Mouse (Mus musculus): ENCODE results near the gene Tbx19. TPM values are rescaled to one million over a fixed set of nuclear protein-coding genes. Genes with fewer than 3 reads are reported as not detected.

The Tbx19 gene
- total RNA-seq (2021), result not detected

GRCm38 (mm10) chr1:165160723-165161405, at the start of gene Tbx19:
Gene Tbx19 (minus strand): TSS chr1:165160773.
- intact Hi-C loops (cut with DNase I), result no loop called here
- DNase-seq, result no peak

- intact Hi-C loops (cut with DNase I), result no loop called here
- no peak for DNase-seq
Measured at GRCm38 (mm10) chr1:165205591-165205990, 45.0 kb upstream of the Tbx19 start.

- no peak for DNase-seq
- intact Hi-C loops (cut with DNase I), result no loop called here
Measured at GRCm38 (mm10) chr1:165203488-165204035, 43.0 kb upstream of the Tbx19 start.

GRCm38 (mm10) chr1:165201445-165202012, 41.0 kb upstream of the Tbx19 start:
- intact Hi-C loops (cut with DNase I), result no loop called here
- no peak for DNase-seq

- intact Hi-C loops (cut with DNase I), result no loop called here
- no peak for DNase-seq
Measured at GRCm38 (mm10) chr1:165200748-165201147, 40.2 kb upstream of the Tbx19 start.

GRCm38 (mm10) chr1:165199639-165200038, 39.1 kb upstream of the Tbx19 start:
- intact Hi-C loops (cut with DNase I), result no loop called here
- no peak for DNase-seq

GRCm38 (mm10) chr1:165198951-165199350, 38.4 kb upstream of the Tbx19 start:
- intact Hi-C loops (cut with DNase I), result no loop called here

GRCm38 (mm10) chr1:165197875-165198274, 37.3 kb upstream of the Tbx19 start:
- intact Hi-C loops (cut with DNase I), result no loop called here
- DNase-seq, result no peak

More at GRCm38 (mm10) chr1:165198951-165199350, 38.4 kb upstream of the Tbx19 start:
- no peak for DNase-seq

- no peak for DNase-seq
- intact Hi-C loops (cut with DNase I), result loop anchor here (2.0 kb wide), 1 partner anchor 43 kb away; no protein-coding TSS in a partner anchor
Measured at GRCm38 (mm10) chr1:165195396-165195960, 34.9 kb upstream of the Tbx19 start.

- DNase-seq, result no peak
- intact Hi-C loops (cut with DNase I), result loop anchor here (2.0 to 5.0 kb wide), 2 partner anchors 44 to 1193 kb away; no protein-coding TSS in a partner anchor
Measured at GRCm38 (mm10) chr1:165194662-165195013, 34.1 kb upstream of the Tbx19 start.

- DNase-seq, result peak; percentile 84 to 88
- intact Hi-C loops (cut with DNase I), result loop anchor here (2.0 to 5.0 kb wide), 2 partner anchors 45 to 1193 kb away; no protein-coding TSS in a partner anchor
Measured at GRCm38 (mm10) chr1:165193880-165194661, 33.5 kb upstream of the Tbx19 start, which contains the start of gene Sft2d2. Gene Sft2d2 (minus strand): TSS chr1:165194438.

GRCm38 (mm10) chr1:165193426-165193825, 32.9 kb upstream of the Tbx19 start:
- intact Hi-C loops (cut with DNase I), result loop anchor here (5.0 kb wide), 1 partner anchor 1194 kb away; no protein-coding TSS in a partner anchor
- DNase-seq, result no peak

GRCm38 (mm10) chr1:165192714-165193264, 32.2 kb upstream of the Tbx19 start:
- intact Hi-C loops (cut with DNase I), result loop anchor here (5.0 kb wide), 1 partner anchor 1195 kb away; no protein-coding TSS in a partner anchor
- no peak for DNase-seq

GRCm38 (mm10) chr1:165192102-165192501, 31.5 kb upstream of the Tbx19 start:
- intact Hi-C loops (cut with DNase I), result loop anchor here (5.0 kb wide), 1 partner anchor 1195 kb away; no protein-coding TSS in a partner anchor
- no peak for DNase-seq

GRCm38 (mm10) chr1:165191611-165192010, 31.0 kb upstream of the Tbx19 start:
- DNase-seq, result no peak
- intact Hi-C loops (cut with DNase I), result loop anchor here (5.0 kb wide), 1 partner anchor 1196 kb away; no protein-coding TSS in a partner anchor

GRCm38 (mm10) chr1:165190571-165191273, 30.1 kb upstream of the Tbx19 start:
- intact Hi-C loops (cut with DNase I), result loop anchor here (5.0 kb wide), 1 partner anchor 1197 kb away; no protein-coding TSS in a partner anchor
- DNase-seq, result no peak

- no peak for DNase-seq
- intact Hi-C loops (cut with DNase I), result loop anchor here (5.0 kb wide), 1 partner anchor 1197 kb away; no protein-coding TSS in a partner anchor
Measured at GRCm38 (mm10) chr1:165190068-165190467, 29.5 kb upstream of the Tbx19 start.

- intact Hi-C loops (cut with DNase I), result no loop called here
Measured at GRCm38 (mm10) chr1:165188806-165189580, 28.4 kb upstream of the Tbx19 start.

GRCm38 (mm10) chr1:165187357-165187756, 26.8 kb upstream of the Tbx19 start:
- intact Hi-C loops (cut with DNase I), result no loop called here
- DNase-seq, result no peak

More at GRCm38 (mm10) chr1:165188806-165189580, 28.4 kb upstream of the Tbx19 start:
- no peak for DNase-seq
